Mouse (Mus musculus): ENCODE results near the gene Tbc1d1.

GRCm38 (mm10) chr5:64391346-64391745 lies 235.2 kb downstream of the Tbc1d1 start:
- no peak for TF ChIP-seq CTCF (IDR thresholded peaks at IDR 0.05; ENCODE audit: low read depth)
- TF ChIP-seq EP300 (optimal IDR thresholded peaks at IDR 0.05) = no peak
